Mouse (Mus musculus) heart, adult 2 months (tissue): ENCODE measurements around the gene Dcaf11.

Experiments used
- CTCF ChIP-seq: fragments of 200-600 bp; IDR thresholded peaks from 2 replicates; pipeline ENCODE4 v1.8.1; 2022; ENCODE audit warnings: antibody characterized with exemption, mild to moderate bottlenecking, moderate library complexity
- POLR2A ChIP-seq: fragments of 200-500 bp; IDR thresholded peaks from 2 replicates; pipeline ENCODE4 v1.6.1; 2011; ENCODE audit warnings: mild to moderate bottlenecking, low read depth, low read length, control low read depth; ENCODE audit not compliant: insufficient read depth

DNA sequence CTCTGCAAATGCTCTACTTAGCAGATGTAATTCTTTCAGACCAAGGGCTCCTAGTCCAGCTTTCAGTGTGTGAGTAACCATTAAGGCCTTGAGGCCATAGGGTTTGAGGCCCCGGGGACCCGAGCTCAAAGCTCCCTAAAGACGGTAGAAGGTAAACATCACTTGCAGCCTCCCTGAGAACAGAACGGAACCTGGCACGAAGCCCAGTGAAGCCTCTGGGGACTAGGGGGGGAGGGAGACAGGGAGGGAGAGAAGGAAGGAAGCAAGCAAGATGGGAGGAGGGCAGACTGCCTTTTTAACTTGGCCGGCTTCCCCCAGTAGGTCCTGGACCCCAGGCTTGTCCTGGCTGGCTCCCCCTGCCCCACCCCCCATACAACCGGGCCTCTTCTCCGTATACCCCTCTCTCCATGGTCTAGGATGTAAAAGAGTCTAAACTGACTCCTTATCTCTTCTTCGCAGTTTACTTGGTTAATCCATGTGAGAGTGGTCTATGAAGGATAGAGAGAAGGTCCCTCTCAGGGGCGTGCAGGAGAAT lies 19.0 kb upstream of the Dcaf11 start:
- no peak for TF ChIP-seq POLR2A
- TF ChIP-seq CTCF = no peak
